Mouse (Mus musculus) layer of hippocampus, adult 2 months (tissue): ENCODE data around the gene Pigs. TPM values are rescaled to one million over a fixed set of nuclear protein-coding genes. Genes with fewer than 3 reads are reported as not detected.

Experiments used
- DNase-seq, 2 experiments: peaks; one replicate each; pipeline ENCODE4 v3.0.0; 2022; ENCODE audit warnings: low spot score in 2 of 2
- H3K27ac ChIP-seq: fragments of 200-600 bp; 2 replicates; pipeline ENCODE4 v1.8.1; 2022
- H3K4me3 ChIP-seq: fragments of 200-600 bp; 2 replicates; pipeline ENCODE4 v1.8.1; 2022; ENCODE audit warnings: mild to moderate bottlenecking
- CTCF ChIP-seq: fragments of 200-600 bp; conservative IDR thresholded peaks from 2 replicates; pipeline ENCODE4 v1.8.1; 2022; ENCODE audit warnings: antibody characterized with exemption, mild to moderate bottlenecking, moderate library complexity
- long read RNA-seq, 2 experiments: library from polyadenylated mRNA; stranded (forward); transcript quantifications; one replicate each; pipeline ENCODE4 v2.0.0; 2021; ENCODE audit warnings: borderline mapping rate in 2 of 2
- total RNA-seq, 2 experiments: library from RNA; stranded (reverse); gene quantifications; 2 replicates each; pipeline ENCODE4 v1.2.3; 2021

Gene Pigs
- 10 to 100 TPM; 58.2 to 59.9 TPM for total RNA-seq
- long read RNA-seq, experiment 1, transcript Pigs-201 (12 exons, 2,501 nt): major isoform, 76 of 101 reads
- long read RNA-seq, experiment 1, partial matches to known transcripts: 17 of 101 reads
- long read RNA-seq, experiment 1, other reads (novel, unspliced or antisense): 8 of 101 reads
- long read RNA-seq, experiment 2, transcript Pigs-201 (12 exons, 2,501 nt): major isoform, 102 of 145 reads
- long read RNA-seq, experiment 2, partial matches to known transcripts: 22 of 145 reads
- long read RNA-seq, experiment 2, other reads (novel, unspliced or antisense): 21 of 145 reads

GRCm38 (mm10) chr11:78327634-78328511 lies at the start of gene Pigs:
Gene Pigs (plus strand): TSS chr11:78328415.
- DNase-seq: peak; percentile 95 to 97
- peak; percentile 53 for TF ChIP-seq CTCF
- H3K4me3 ChIP-seq: peak within 1 kb of the TSS; percentile 96
- peak within 1 kb of the TSS; percentile 93 for H3K27ac ChIP-seq

GRCm38 (mm10) chr11:78278853-78279252 lies 49.4 kb upstream of the Pigs start:
- Histone ChIP-seq H3K4me3 (no peak overlapping the region), H3K27ac (peak overlapping the region; percentile 71)
- no peak for TF ChIP-seq CTCF
- no peak for DNase-seq

- Histone ChIP-seq H3K27ac (peak overlapping the region; percentile 71), H3K4me3 (no peak overlapping the region)
- TF ChIP-seq CTCF: no peak
- DNase-seq: peak; percentile 52
These were observed 48.6 kb upstream of the Pigs start for GRCm38 (mm10) chr11:78279586-78279985.

- TF ChIP-seq CTCF: no peak
- no peak overlapping the region for H3K27ac ChIP-seq
- H3K4me3 ChIP-seq: no peak overlapping the region
- DNase-seq: no peak
These were observed 39.0 kb upstream of the Pigs start for GRCm38 (mm10) chr11:78289146-78289763.

GRCm38 (mm10) chr11:78290654-78291053 lies 37.6 kb upstream of the Pigs start, which contains the start of gene BC030499:
Gene BC030499 (plus strand): TSS chr11:78290841.
- Histone ChIP-seq H3K27ac (peak within 1 kb of the TSS; percentile 82), H3K4me3 (no peak within 1 kb of the TSS)
- peak in 1 of 2 experiments; percentile 27 for DNase-seq
- TF ChIP-seq CTCF: no peak

GRCm38 (mm10) chr11:78294585-78294984 lies 33.6 kb upstream of the Pigs start:
- no peak for DNase-seq
- no peak overlapping the region for H3K27ac ChIP-seq
- no peak for TF ChIP-seq CTCF
- H3K4me3 ChIP-seq: no peak overlapping the region

- no peak for DNase-seq
- Histone ChIP-seq H3K27ac (peak overlapping the region; percentile 91), H3K4me3 (peak overlapping the region; percentile 82)
- TF ChIP-seq CTCF: no peak
These were observed 27.3 kb upstream of the Pigs start for GRCm38 (mm10) chr11:78300917-78301316.

GRCm38 (mm10) chr11:78301357-78302084 lies 26.7 kb upstream of the Pigs start, which contains the start of gene Spag5:
Gene Spag5 (plus strand): TSS chr11:78301529.
- peak; percentile 91 to 94 for DNase-seq
- no peak for TF ChIP-seq CTCF
- Histone ChIP-seq H3K27ac (peak within 1 kb of the TSS; percentile 91), H3K4me3 (peak within 1 kb of the TSS; percentile 82)

- DNase-seq: no peak
- Histone ChIP-seq H3K4me3 (no peak overlapping the region), H3K27ac (no peak overlapping the region)
- TF ChIP-seq CTCF: no peak
These were observed 22.9 kb upstream of the Pigs start for GRCm38 (mm10) chr11:78305272-78305671.

- TF ChIP-seq CTCF: no peak
- no peak overlapping the region for H3K4me3 ChIP-seq
- DNase-seq: no peak
- no peak overlapping the region for H3K27ac ChIP-seq
These were observed 17.2 kb upstream of the Pigs start for GRCm38 (mm10) chr11:78310861-78311511.

GRCm38 (mm10) chr11:78313662-78314061 lies 14.6 kb upstream of the Pigs start:
- DNase-seq: no peak

GRCm38 (mm10) chr11:78318411-78318810 lies 9.8 kb upstream of the Pigs start:
- no peak for TF ChIP-seq CTCF
- no peak for DNase-seq
- Histone ChIP-seq H3K27ac (peak overlapping the region; percentile 75), H3K4me3 (no peak overlapping the region)

More at GRCm38 (mm10) chr11:78313662-78314061, 14.6 kb upstream of the Pigs start:
- Histone ChIP-seq H3K4me3 (no peak overlapping the region), H3K27ac (no peak overlapping the region)
- no peak for TF ChIP-seq CTCF
